Mouse (Mus musculus) embryonic stem cell, embryonic (primary cell): ENCODE data around the gene Nkx2-5.

Experiments
- CTCF ChIA-PET, 4 experiments: fragments of 300-600 bp in 2 of 4; fragments of 350-600 bp in 2 of 4; sonication (Branson Sonifier 250); formaldehyde crosslinking; loops; one replicate each; lab custom pipeline; 2022; ENCODE audit warnings: inconsistent platforms in 2 of 4; lab: Charles Lee
- POLR2A ChIA-PET, 4 experiments: fragments of 300-600 bp in 2 of 4; fragments of 350-600 bp in 2 of 4; sonication (Branson Sonifier 250); formaldehyde crosslinking; loops; one replicate each; lab custom pipeline; 2022; ENCODE audit warnings: antibody characterized with exemption in 4 of 4, inconsistent platforms in 1 of 4; lab: Charles Lee

Gene Nkx2-5

GRCm38 (mm10) chr17:26844909-26845148, at the start of gene Nkx2-5:
Gene Nkx2-5 (minus strand): TSS chr17:26845009.
- ChIA-PET POLR2A (interaction anchor here in 3 of 4 experiments (0.7 to 1.8 kb wide), 3 partner anchors 30 to 129 kb away, joined by 4 to 10 read pairs (median 8); partner anchors contain the start of gene Crebrf (in 1 of the 3)), CTCF (interaction anchor here in 1 of 4 experiments (0.6 to 1.1 kb wide), 2 partner anchors 50 to 381 kb away, joined by 4 to 5 read pairs; no protein-coding TSS in a partner anchor)

DNA sequence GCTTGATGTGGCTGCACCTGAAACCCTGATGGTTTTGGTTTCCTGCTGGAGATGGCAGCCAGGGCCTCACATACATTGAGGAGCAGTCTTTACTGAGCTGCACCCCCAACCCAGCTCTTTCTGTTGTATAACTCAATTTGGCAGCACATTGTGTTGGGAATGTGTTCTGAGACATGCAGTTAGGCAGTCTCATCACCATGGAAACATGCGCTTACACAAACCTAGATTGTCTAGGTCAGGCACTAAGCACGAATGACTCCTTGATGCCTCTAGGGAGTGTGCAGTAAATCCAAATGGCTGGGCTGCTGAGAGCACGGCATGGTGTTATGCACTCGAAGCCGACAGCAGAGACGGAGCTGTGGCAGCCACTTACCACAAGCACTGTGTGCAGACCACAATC, 49.5 kb upstream of the Nkx2-5 start:
- ChIA-PET POLR2A (interaction anchor here in 2 of 4 experiments (0.6 to 1.8 kb wide), 2 partner anchors 8 to 98 kb away, joined by 3 to 4 read pairs; no protein-coding TSS in a partner anchor), CTCF (interaction anchor here in 3 of 4 experiments (0.6 to 3.9 kb wide), 8 partner anchors 8 to 790 kb away, joined by 3 to 23 read pairs (median 6); no protein-coding TSS in a partner anchor)

DNA sequence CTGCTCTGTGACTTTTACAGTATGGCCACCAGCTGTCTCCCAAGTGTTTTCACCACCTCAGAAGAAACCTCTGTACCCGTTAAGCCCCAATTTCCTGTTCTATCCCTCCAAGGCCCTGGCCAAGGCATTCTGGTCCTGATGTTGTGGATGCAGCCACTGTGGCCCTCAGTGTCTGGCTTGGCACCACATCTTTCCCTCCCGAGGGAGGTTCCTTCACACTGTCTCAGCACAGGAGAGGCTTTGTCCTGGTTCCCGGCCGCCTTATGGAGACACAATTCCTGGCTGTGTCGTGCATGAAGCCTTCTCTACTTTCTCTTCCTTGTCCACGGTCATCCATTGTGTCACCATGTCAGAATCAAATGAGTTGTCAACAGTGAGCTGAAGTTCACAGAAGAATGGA, 48.7 kb upstream of the Nkx2-5 start:
- CTCF ChIA-PET, result interaction anchor here in 3 of 4 experiments (0.6 to 3.9 kb wide), 5 partner anchors 8 to 216 kb away, joined by 3 to 23 read pairs (median 3); no protein-coding TSS in a partner anchor

DNA sequence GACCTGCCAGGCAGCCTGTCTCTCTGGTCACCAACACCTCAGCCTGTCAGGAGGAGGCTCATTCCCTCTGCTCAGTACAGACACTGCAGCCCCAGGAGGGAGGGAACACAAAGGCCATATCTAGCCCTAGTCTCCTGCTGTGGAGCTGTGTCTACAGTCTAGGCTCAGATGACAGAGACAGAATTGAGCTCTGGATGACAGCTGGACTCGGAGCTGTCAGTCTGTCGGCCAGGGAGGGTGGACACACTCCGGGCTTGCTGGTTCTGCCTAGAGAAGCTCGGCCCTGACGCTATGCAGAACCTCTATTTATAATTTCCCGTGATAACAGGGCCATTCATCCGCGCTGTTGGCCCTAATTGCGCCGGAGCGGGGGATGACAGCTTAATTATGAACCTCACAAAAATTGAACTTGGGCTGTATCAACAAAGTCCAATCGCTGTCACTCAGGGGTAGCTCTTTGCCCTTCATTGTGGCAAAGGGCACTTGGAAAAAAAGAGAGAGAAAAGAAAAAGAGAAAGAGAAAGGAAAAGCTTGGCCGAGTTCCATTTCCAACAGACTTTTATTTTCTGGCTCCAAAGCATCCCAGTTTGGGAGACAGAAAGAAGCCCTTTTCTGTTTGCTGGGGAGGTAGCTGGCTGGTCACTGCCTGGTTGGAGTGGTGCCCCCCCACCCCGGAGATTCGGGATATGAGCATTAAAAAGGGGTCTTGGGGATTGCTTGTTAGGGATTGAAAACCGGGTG, 48.0 kb upstream of the Nkx2-5 start:
- ChIA-PET CTCF (interaction anchor here in 3 of 4 experiments (0.5 to 1.0 kb wide), 6 partner anchors 98 to 435 kb away, joined by 3 to 6 read pairs (median 3); no protein-coding TSS in a partner anchor), POLR2A (interaction anchor here in 1 of 4 experiments (0.5 to 0.7 kb wide), 2 partner anchors 111 to 125 kb away, joined by 4 to 5 read pairs; no protein-coding TSS in a partner anchor)

More for the DNA sequence above, 48.7 kb upstream of the Nkx2-5 start:
- POLR2A ChIA-PET, result interaction anchor here in 1 of 4 experiments (0.5 to 0.7 kb wide), 2 partner anchors 112 to 125 kb away, joined by 4 to 5 read pairs; no protein-coding TSS in a partner anchor

- ChIA-PET POLR2A (interaction anchor here in 1 of 4 experiments (1.1 kb wide), 1 partner anchor 96 kb away, joined by 4 read pairs; no protein-coding TSS in a partner anchor), CTCF (interaction anchor here in 3 of 4 experiments (0.6 to 4.6 kb wide), 5 partner anchors 8 to 426 kb away, joined by 3 to 34 read pairs (median 11); no protein-coding TSS in a partner anchor)
Measured at GRCm38 (mm10) chr17:26887926-26888325, 43.1 kb upstream of the Nkx2-5 start.

- ChIA-PET POLR2A (interaction anchor here in 3 of 4 experiments (0.6 to 1.7 kb wide), 12 partner anchors 9 to 226 kb away, joined by 3 to 11 read pairs (median 4); partner anchors contain the start of genes Atp6v0e (in 2 of the 3), Crebrf (in 1 of the 3), Kifc5b (in 1 of the 3) and Zbtb9 (in 1 of the 3)), CTCF (interaction anchor here (0.6 to 4.6 kb wide), 37 partner anchors 9 to 435 kb away, joined by 3 to 41 read pairs (median 4); partner anchors contain the start of genes Atp6v0e (in 2 of the 4), Kifc5b (in 1 of the 4) and Phf1 (in 1 of the 4))
Measured at GRCm38 (mm10) chr17:26886047-26886749, 41.4 kb upstream of the Nkx2-5 start.

DNA sequence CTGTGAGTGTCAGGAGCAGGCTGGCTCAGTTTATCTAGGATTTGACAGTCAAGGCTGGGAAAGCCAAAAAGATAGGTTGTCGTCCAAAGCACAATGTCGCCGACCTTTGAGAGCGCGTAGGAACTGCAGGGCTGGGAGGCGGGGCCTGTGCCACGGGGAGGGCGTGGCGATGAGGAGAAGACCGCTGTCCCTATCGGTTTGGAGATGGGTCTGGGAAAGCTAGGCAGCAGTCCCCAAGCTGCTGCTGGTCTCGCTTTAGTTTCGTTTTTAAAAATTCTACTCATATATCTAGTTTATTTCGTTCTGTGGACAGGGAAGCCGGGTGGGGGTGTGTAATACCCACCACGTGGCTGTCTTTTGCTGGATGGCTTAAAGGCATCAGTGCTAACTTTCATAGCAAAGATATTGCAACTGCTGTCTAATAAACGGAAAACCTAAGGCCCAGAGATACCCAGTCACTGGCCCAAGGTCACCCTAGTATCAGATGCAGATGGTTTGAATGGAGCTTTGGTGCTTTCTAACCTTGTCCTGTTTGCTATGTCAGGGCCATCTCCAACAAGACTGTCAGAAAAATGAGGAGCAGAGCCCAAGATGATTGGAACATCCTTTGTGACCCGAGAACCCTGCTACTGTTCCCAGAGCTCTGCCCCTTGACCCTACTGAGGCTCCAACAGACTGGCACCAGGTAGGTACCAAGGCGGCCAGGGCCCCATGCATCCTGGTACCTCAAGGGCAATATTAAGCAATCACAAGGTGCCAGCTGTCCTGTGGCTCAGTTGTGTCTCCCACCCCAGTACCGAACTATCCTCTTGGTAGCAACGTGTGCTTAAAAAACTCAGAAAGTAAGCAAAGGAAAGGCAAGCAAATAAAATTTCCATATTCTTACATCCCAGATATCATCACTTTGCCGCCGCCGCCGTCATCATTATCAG, 40.5 kb upstream of the Nkx2-5 start:
- CTCF ChIA-PET, result interaction anchor here (0.5 to 4.6 kb wide), 43 partner anchors 8 to 434 kb away, joined by 3 to 41 read pairs (median 4); partner anchors contain the start of genes Atp6v0e (in 2 of the 4), Kifc5b (in 1 of the 4) and Phf1 (in 1 of the 4)
- POLR2A ChIA-PET, result interaction anchor here (0.6 to 2.2 kb wide), 16 partner anchors 10 to 225 kb away, joined by 3 to 11 read pairs (median 4); partner anchors contain the start of genes Atp6v0e (in 2 of the 4), Crebrf (in 1 of the 4), Kifc5b (in 1 of the 4) and Zbtb9 (in 1 of the 4)

DNA sequence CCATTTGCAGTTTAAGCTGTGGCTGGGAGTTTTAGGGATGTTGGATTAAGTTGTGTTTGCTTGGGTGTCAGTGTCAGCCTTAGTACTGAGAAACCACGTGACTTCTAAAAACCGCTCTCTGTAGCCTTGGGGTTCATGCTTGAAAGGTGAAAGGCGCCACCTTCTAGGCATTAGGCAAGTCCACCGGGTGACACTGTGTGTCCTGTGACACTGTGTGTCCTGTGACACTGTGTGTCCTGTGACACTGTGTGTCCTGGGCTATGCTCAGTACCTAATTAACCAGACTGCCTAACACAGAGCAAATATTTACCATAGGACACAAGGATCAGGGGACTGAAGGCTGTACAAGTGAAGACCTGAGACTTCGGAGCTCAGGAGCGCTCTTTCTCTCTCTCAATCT, 38.8 kb upstream of the Nkx2-5 start:
- ChIA-PET CTCF (interaction anchor here in 2 of 4 experiments (1.9 to 4.6 kb wide), 6 partner anchors 12 to 224 kb away, joined by 11 to 41 read pairs (median 14); partner anchors contain the start of gene Atp6v0e (in 1 of the 2)), POLR2A (interaction anchor here in 2 of 4 experiments (0.5 to 2.2 kb wide), 2 partner anchors 73 to 193 kb away, joined by 4 to 6 read pairs; no protein-coding TSS in a partner anchor)

DNA sequence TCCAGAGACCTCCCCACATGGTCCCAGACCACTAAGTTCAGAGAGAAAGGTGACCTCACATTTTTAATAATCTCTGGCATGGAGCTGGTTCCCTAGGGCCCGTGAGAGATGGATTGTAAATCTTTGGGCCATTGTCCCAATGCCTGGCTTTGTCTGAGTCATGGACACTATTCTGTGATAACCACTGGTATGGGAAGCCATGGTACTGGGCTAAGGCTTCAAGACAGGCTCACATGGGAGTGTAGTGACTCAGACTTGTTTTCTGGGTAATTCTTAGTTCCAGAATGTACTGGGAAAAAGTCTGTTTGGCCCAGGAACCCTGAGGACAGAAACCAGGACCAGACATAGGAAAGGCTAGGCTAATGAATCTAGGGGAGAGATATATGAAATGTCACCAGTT, 37.9 kb upstream of the Nkx2-5 start:
- POLR2A ChIA-PET, result interaction anchor here in 2 of 4 experiments (0.6 to 0.7 kb wide), 2 partner anchors 15 to 88 kb away, joined by 3 read pairs; no protein-coding TSS in a partner anchor
- CTCF ChIA-PET, result interaction anchor here in 1 of 4 experiments (0.6 to 1.4 kb wide), 2 partner anchors 9 to 174 kb away, joined by 3 read pairs; no protein-coding TSS in a partner anchor

- CTCF ChIA-PET, result interaction anchor here (0.6 to 1.6 kb wide), 13 partner anchors 16 to 1210 kb away, joined by 3 to 15 read pairs (median 5); no protein-coding TSS in a partner anchor
- POLR2A ChIA-PET, result interaction anchor here in 1 of 4 experiments (0.6 kb wide), 1 partner anchor 161 kb away, joined by 3 read pairs; no protein-coding TSS in a partner anchor
Measured at GRCm38 (mm10) chr17:26879235-26879634, 34.4 kb upstream of the Nkx2-5 start.

GRCm38 (mm10) chr17:26877927-26878326, 33.1 kb upstream of the Nkx2-5 start:
- ChIA-PET POLR2A (interaction anchor here in 3 of 4 experiments (0.5 to 1.7 kb wide), 5 partner anchors 31 to 201 kb away, joined by 3 to 5 read pairs (median 3); no protein-coding TSS in a partner anchor), CTCF (interaction anchor here in 3 of 4 experiments (0.6 to 1.6 kb wide), 5 partner anchors 18 to 426 kb away, joined by 3 to 6 read pairs (median 3); no protein-coding TSS in a partner anchor)

DNA sequence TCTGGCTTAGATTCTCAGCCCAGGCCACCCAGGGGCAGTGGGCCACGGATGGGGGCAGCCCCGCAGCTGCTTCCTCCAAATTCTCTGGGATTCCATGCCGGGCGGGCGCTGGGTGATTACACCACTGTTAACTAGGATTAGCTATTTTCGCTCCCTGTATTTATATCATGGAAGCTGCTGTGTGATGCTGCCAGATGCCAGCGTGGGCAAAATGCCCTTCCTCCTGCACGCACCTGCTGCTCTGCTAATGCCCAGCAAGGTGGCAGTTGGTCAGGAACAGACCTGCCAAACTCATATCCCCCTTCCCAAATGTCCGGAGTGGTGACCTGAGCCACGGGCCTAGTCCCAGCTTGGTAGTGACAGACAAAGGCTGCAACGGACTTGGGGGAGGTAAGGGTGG, 29.7 kb upstream of the Nkx2-5 start:
- POLR2A ChIA-PET, result interaction anchor here in 1 of 4 experiments (1.5 kb wide), 1 partner anchor 158 kb away, joined by 3 read pairs; no protein-coding TSS in a partner anchor
- CTCF ChIA-PET, result interaction anchor here in 1 of 4 experiments (0.8 to 1.8 kb wide), 4 partner anchors 12 to 80 kb away, joined by 3 to 5 read pairs (median 4); no protein-coding TSS in a partner anchor

GRCm38 (mm10) chr17:26873502-26873901, 28.7 kb upstream of the Nkx2-5 start:
- ChIA-PET POLR2A (no interaction called here), CTCF (interaction anchor here in 1 of 4 experiments (0.9 to 1.8 kb wide), 3 partner anchors 9 to 79 kb away, joined by 3 to 5 read pairs (median 4); no protein-coding TSS in a partner anchor)

GRCm38 (mm10) chr17:26872870-26873269, 28.1 kb upstream of the Nkx2-5 start:
- ChIA-PET POLR2A (interaction anchor here in 1 of 4 experiments (0.6 kb wide), 1 partner anchor 91 kb away, joined by 3 read pairs; no protein-coding TSS in a partner anchor), CTCF (no interaction called here)

DNA sequence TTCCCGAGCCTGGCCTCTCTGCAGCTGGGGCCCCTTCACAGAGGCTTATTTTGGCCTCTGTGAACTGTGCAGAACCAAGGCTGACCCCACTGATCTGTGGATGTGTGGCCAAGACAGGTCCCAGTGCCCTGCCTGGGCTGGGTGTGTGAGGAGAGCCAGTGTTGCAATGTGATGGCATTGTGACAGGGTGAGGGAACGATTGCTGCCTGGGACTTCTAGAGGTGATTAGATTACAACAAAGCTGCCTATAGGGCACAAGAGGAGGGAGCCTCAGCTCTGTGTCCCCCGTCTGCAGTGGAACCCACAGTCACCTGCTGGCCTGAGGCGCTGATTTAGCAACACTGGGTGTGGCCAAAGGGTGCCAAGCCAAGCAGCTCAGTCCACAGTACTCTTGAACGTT, 23.9 kb upstream of the Nkx2-5 start:
- POLR2A ChIA-PET, result interaction anchor here in 3 of 4 experiments (0.9 to 1.4 kb wide), 4 partner anchors 65 to 169 kb away, joined by 3 to 4 read pairs (median 3); no protein-coding TSS in a partner anchor

DNA sequence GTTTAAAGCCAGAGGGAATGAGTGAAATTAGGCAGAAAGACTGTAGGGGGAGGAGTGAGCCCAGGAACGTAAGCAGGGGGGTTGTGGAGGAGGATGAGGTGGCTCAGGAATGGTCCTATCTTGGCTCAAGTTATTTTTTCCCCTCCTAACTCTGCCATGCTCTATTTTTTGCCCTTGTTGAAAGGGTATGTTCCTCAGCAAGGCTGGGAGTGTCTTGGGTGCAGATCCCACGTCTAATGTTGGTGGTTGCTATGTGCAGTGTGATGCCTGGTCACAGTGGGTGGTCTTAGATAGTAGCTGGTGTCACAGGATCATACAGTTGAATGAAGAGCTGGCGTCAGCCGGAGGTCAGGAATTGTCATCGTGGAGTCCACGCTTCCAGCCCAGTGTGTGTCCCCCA, 20.3 kb upstream of the Nkx2-5 start:
- POLR2A ChIA-PET, result interaction anchor here in 1 of 4 experiments (0.9 kb wide), 1 partner anchor 20 kb away, joined by 3 read pairs; no protein-coding TSS in a partner anchor
- CTCF ChIA-PET, result no interaction called here

More for the DNA sequence above, 23.9 kb upstream of the Nkx2-5 start:
- CTCF ChIA-PET, result interaction anchor here in 3 of 4 experiments (0.6 to 1.0 kb wide), 6 partner anchors 17 to 553 kb away, joined by 3 read pairs; no protein-coding TSS in a partner anchor
